Mouse (Mus musculus) small intestine, adult 2 months (tissue): ENCODE results near the gene Fxyd4.

ENCODE experiments used
- CTCF ChIP-seq: fragments of 200-500 bp; IDR thresholded peaks from 2 replicates; pipeline ENCODE4 v1.5.1; 2012; ENCODE audit warnings: low read depth, mild to moderate bottlenecking, control low read depth, inconsistent platforms, low read length, moderate library complexity, mixed read lengths; ENCODE audit not compliant: insufficient replicate concordance, insufficient read length; ENCODE audit errors: extremely low read depth
- POLR2A ChIP-seq: fragments of 200-500 bp; IDR thresholded peaks from 2 replicates; pipeline ENCODE4 v1.6.1; 2012; ENCODE audit warnings: low read depth, mild to moderate bottlenecking, control low read depth, inconsistent platforms, low read length, moderate library complexity

GRCm38 (mm10) chr6:117907979-117908355 lies 29.5 kb downstream of the Fxyd4 start:
- TF ChIP-seq CTCF (no peak), POLR2A (no peak)
